Mouse (Mus musculus) midbrain, embryonic 14.5 days (tissue): ENCODE data around the gene Zfp219. TPM values are rescaled to one million over a fixed set of nuclear protein-coding genes. Genes with fewer than 3 reads are reported as not detected.
"Not testable (repeated sequence)": the region's sequence is repeated elsewhere in the genome, so short reads cannot be mapped to it uniquely, and the experiment has no call there.

Source experiments
- ATAC-seq: fragments of 200-750 bp; cut with Nextera tagmentation; 2 replicates; pipeline ENCODE4 v1.8.0; 2017; ENCODE audit warnings: moderate number of reproducible peaks, moderate library complexity; ENCODE audit not compliant: low FRiP score, low TSS enrichment
- DNase-seq: peaks from one replicate; pipeline ENCODE4 v3.0.0-alpha.2; 2015
- H3K27ac ChIP-seq: fragments of 300-500 bp; sonication (generic); replicated peaks from 2 replicates; pipeline ENCODE4 v1.5.1; 2014; ENCODE audit warnings: mild to moderate bottlenecking, low read depth, low read length, moderate library complexity
- H3K27me3 ChIP-seq: fragments of 300-500 bp; sonication (generic); 2 replicates; pipeline ENCODE4 v1.6.1; 2014; ENCODE audit warnings: low read length, control low read depth, mixed read lengths; ENCODE audit not compliant: control insufficient read depth, insufficient read depth
- H3K36me3 ChIP-seq: fragments of 300-500 bp; sonication (generic); 2 replicates; pipeline ENCODE4 v1.6.1; 2014; ENCODE audit warnings: low read length, control low read depth; ENCODE audit not compliant: control insufficient read depth, insufficient read depth
- H3K4me1 ChIP-seq: fragments of 300-500 bp; sonication (generic); 2 replicates; pipeline ENCODE4 v1.6.1; 2014; ENCODE audit warnings: mild to moderate bottlenecking, antibody characterized with exemption, low read length, control low read depth; ENCODE audit not compliant: control insufficient read depth, insufficient read depth
- H3K4me2 ChIP-seq: fragments of 300-500 bp; sonication (generic); 2 replicates; pipeline ENCODE4 v1.6.1; 2014; ENCODE audit warnings: mild to moderate bottlenecking, low read length, moderate library complexity
- H3K4me3 ChIP-seq: fragments of 300-500 bp; sonication (generic); replicated peaks from 2 replicates; pipeline ENCODE4 v1.5.1; 2014; ENCODE audit warnings: low read depth, low read length
- H3K9ac ChIP-seq: fragments of 300-500 bp; sonication (generic); replicated peaks from 2 replicates; pipeline ENCODE4 v1.6.1; 2014; ENCODE audit warnings: mild to moderate bottlenecking, low read length, moderate library complexity
- H3K9me3 ChIP-seq: fragments of 300-500 bp; sonication (generic); 2 replicates; pipeline ENCODE4 v1.6.1; 2016; ENCODE audit warnings: low read length, control low read depth, mixed read lengths; ENCODE audit not compliant: control insufficient read depth
- WGBS: fragments of 180-500 bp; shearing (Covaris S2); extraction: QIAGEN DNeasy Blood & Tissue Kit; methylation state at CpG from one replicate; pipeline ENCODE4 v1.1.7; 2014; 5-methylcytosine and 5-hydroxymethylcytosine counted together
- polyA plus RNA-seq: library from polyadenylated mRNA; unstranded; fragments of >200 nt; fragmentation: Nextera tagmentation; extraction: Ambion mirVana; gene quantifications from 2 replicates; pipeline ENCODE4 v1.2.1, GENCODE M21; 2014

Gene Zfp219
- polyA plus RNA-seq, result 41.6 and 46.9 TPM in 2 replicates

GRCm38 (mm10) chr14:52020486-52021137 is at the start of gene Zfp219:
Zfp219 (minus strand) TSS chr14:52020733.
- Histone ChIP-seq H3K27me3 (no peaks in the 10 kb centered on the region), H3K4me3 (peak within 1 kb of the TSS; percentile 65), H3K4me1 (peaks cover 29% of the 10 kb centered on the region), H3K4me2 (peak within 1 kb of the TSS; percentile 66), H3K27ac (peak within 1 kb of the TSS; percentile 99), H3K9me3 (no peaks in the 10 kb centered on the region), H3K9ac (peak within 1 kb of the TSS; percentile 97), H3K36me3 (no peaks in the 10 kb centered on the region)
- DNase-seq (peak; percentile 88), ATAC-seq (peak; percentile 46)
- WGBS, result 7% methylated on average over 15 of the region's 15 CpGs

GRCm38 (mm10) chr14:52066135-52066534 is 45.6 kb upstream of the Zfp219 start:
- ATAC-seq, result no peak

DNA sequence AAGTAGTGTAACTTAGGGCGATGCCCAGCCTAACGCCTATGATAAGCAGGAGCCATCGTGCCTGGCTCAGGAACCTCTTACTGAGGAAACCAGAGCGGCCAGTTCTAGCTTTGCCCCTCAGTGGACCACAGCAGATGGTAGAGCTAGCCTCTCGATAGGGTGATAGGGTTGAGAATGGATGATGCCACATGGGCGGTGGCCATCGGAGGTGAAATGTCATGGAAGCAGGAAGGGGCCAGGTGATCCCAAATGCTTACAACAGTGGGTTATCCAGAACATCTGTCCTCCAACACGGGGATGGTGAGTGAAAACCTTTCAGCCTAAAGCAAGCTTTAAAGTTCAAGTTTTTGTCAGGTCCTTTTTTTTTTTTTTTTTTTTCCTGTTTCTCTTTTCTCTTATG is 41.3 kb upstream of the Zfp219 start:
- no peaks in the 10 kb centered on the region for H3K36me3 ChIP-seq

More at GRCm38 (mm10) chr14:52066135-52066534, 45.6 kb upstream of the Zfp219 start:
- WGBS, result 64% methylated on average over 4 of the region's 4 CpGs
- no peak overlapping the region for H3K4me2 ChIP-seq
- no peaks in the 10 kb centered on the region for H3K9me3 ChIP-seq
- no peaks in the 10 kb centered on the region for H3K27me3 ChIP-seq
- peaks cover 9% of the 10 kb centered on the region for H3K36me3 ChIP-seq
- no peak overlapping the region for H3K9ac ChIP-seq
- H3K4me1 ChIP-seq, result no peaks in the 10 kb centered on the region
- no peak overlapping the region for H3K27ac ChIP-seq
- no peak for DNase-seq
- no peak overlapping the region for H3K4me3 ChIP-seq

GRCm38 (mm10) chr14:52060800-52061199 is 40.3 kb upstream of the Zfp219 start:
- no peak overlapping the region for H3K4me2 ChIP-seq
- no peaks in the 10 kb centered on the region for H3K27me3 ChIP-seq
- 82% methylated on average over 1 of the region's 1 CpGs for WGBS
- no peaks in the 10 kb centered on the region for H3K9me3 ChIP-seq
- no peak overlapping the region for H3K27ac ChIP-seq
- ATAC-seq (no peak), DNase-seq (no peak)
- no peaks in the 10 kb centered on the region for H3K4me1 ChIP-seq
- no peak overlapping the region for H3K4me3 ChIP-seq
- H3K9ac ChIP-seq, result no peak overlapping the region
- no peaks in the 10 kb centered on the region for H3K36me3 ChIP-seq

More for the DNA sequence above, 41.3 kb upstream of the Zfp219 start:
- Histone ChIP-seq H3K27ac (no peak overlapping the region), H3K4me2 (no peak overlapping the region), H3K4me3 (no peak overlapping the region), H3K9ac (no peak overlapping the region), H3K9me3 (no peaks in the 10 kb centered on the region), H3K4me1 (no peaks in the 10 kb centered on the region), H3K27me3 (no peaks in the 10 kb centered on the region)
- ATAC-seq (no peak), DNase-seq (no peak)
- 88% methylated on average over 8 of the region's 8 CpGs for WGBS

DNA sequence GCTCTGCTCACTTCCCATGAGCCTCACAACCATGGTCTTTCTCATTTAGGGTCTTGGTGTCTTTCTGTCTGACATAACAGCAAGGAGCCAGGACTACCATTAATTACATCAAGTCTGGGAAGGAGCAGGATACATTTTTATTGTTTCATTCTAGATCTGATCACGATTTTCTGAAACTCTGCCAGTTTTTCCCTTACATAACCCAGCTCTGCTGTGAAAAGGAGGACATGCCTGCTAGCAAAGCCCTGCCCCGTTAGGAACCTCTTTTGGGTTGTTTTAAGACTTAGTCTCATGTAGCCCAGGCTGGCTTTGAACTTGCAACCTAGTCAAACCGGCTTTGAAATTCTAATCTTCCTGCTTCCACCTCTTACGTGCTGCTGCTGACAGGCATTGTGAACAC is 39.4 kb upstream of the Zfp219 start:
- Histone ChIP-seq H3K27me3 (no peaks in the 10 kb centered on the region), H3K36me3 (no peaks in the 10 kb centered on the region), H3K27ac (no peak overlapping the region), H3K9ac (no peak overlapping the region), H3K4me2 (no peak overlapping the region), H3K4me1 (no peaks in the 10 kb centered on the region), H3K4me3 (no peak overlapping the region), H3K9me3 (no peaks in the 10 kb centered on the region)
- WGBS, result 68% methylated on average over 4 of the region's 4 CpGs
- ATAC-seq (no peak), DNase-seq (no peak)

DNA sequence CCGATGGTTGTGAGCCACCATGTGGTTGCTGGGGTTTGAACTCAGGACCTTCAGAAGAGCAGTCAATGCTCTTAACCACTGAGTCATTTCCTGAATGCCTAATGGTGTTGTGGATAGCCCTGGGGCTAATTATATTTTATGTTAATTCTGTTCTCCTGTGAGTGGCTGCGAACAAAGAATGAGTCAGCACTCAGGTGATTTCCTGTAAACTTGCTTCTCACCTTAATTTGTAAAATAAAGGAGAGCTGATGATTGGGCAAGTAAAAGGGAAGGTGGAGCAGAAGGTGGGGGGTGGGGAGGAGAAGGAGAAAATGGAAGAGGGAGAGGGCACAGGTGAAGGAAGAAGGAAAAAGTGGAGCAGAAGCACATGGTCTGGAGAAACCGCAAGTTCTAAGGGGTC is 32.2 kb upstream of the Zfp219 start:
- 97% methylated on average over 3 of the region's 3 CpGs for WGBS
- not testable (repeated sequence) for H3K4me1 ChIP-seq

GRCm38 (mm10) chr14:52045966-52046565 is 25.5 kb upstream of the Zfp219 start:
- H3K27ac ChIP-seq, result no peak overlapping the region
- H3K27me3 ChIP-seq, result no peaks in the 10 kb centered on the region
- no peaks in the 10 kb centered on the region for H3K36me3 ChIP-seq
- no peak for ATAC-seq
- no peak overlapping the region for H3K4me3 ChIP-seq
- no peaks in the 10 kb centered on the region for H3K9me3 ChIP-seq
- peak; percentile 31 for DNase-seq
- no peak overlapping the region for H3K4me2 ChIP-seq
- 22% methylated on average over 9 of the region's 9 CpGs for WGBS
- H3K9ac ChIP-seq, result no peak overlapping the region
- H3K4me1 ChIP-seq, result no peaks in the 10 kb centered on the region; the same call in 1 of the 2 replicates

More for the DNA sequence above, 32.2 kb upstream of the Zfp219 start:
- H3K9ac ChIP-seq, H3K9me3 ChIP-seq, H3K4me2 ChIP-seq, H3K36me3 ChIP-seq, DNase-seq, H3K4me3 ChIP-seq, H3K27me3 ChIP-seq, ATAC-seq, H3K27ac ChIP-seq: not testable (repeated sequence)

DNA sequence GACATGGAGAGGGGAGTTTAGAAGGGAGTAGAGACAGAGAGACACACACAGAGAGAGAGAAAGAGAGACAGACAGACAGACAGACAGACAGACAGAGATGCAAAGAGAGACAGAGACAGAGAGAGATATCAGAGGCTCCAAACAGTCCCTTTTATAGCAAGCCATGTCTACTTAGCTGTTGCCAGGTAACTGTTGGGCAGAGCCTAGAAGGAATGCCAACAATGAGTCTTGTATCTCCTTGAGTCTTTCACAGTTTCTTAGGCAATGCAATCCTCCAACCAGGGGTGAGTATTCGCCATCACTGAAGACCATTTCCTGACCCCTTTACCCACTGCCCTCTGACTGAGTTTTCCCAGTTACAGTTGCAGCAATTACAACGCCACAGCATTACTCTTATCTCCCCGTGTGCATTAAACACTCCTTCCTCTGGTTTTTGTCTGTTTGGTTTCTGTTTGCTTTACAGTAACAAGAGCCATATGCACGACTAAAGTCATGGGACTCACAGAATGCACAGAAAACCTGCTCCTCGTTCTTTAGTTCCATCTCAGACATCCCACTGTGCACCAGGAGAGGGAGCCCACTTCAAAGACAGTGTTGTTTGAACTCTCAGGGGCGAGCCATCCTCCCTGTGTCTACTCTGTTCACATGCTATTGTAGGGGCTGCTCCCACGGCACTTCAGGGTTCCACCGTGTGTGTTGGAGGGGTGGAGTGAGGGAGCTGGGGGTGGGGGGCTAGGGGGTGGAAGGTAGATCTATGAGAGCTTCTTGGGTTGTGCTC is 24.6 kb upstream of the Zfp219 start:
- Histone ChIP-seq H3K4me2 (no peak overlapping the region), H3K36me3 (no peaks in the 10 kb centered on the region), H3K4me3 (no peak overlapping the region), H3K4me1 (no peaks in the 10 kb centered on the region; the same call in 1 of the 2 replicates), H3K9ac (no peak overlapping the region), H3K27me3 (no peaks in the 10 kb centered on the region), H3K27ac (no peak overlapping the region), H3K9me3 (no peaks in the 10 kb centered on the region)
- WGBS, result 8% methylated on average over 8 of the region's 8 CpGs
- peak; percentile 73 for DNase-seq
- peak; percentile 43; the same call in 1 of the 2 replicates for ATAC-seq
